Mouse (Mus musculus): ENCODE measurements around the gene Vmn2r8.
"Not testable (repeated sequence)": the region's sequence is repeated elsewhere in the genome, so short reads cannot be mapped to it uniquely, and the experiment has no call there.

- TF ChIP-seq CTCF (conservative IDR thresholded peaks at IDR 0.05; ENCODE audit: insufficient read depth, insufficient read length, low read depth, low read length); POLR2A (IDR thresholded peaks at IDR 0.05; ENCODE audit: low read depth, low read length): not testable (repeated sequence)
These were observed at the start of gene Vmn2r8 for GRCm38 (mm10) chr5:108808750-108809149.

Measured in kidney, adult 2 months (tissue).